Mouse (Mus musculus): ENCODE results near the gene Tbxas1.

GRCm38 (mm10) chr6:38881975-38882374 lies 6.8 kb downstream of the Tbxas1 start:
- TF ChIP-seq CTCF (IDR thresholded peaks at IDR 0.05; ENCODE audit: low read depth, low read length) (no peak), POLR2A (IDR thresholded peaks at IDR 0.05; ENCODE audit: extremely low read depth, insufficient read depth, low read length) (no peak)
